Mouse (Mus musculus) common myeloid progenitor, adult 5-6 weeks (primary cell): Measurements from ENCODE around the gene Plcb1. TPM values are rescaled to one million over a fixed set of nuclear protein-coding genes. Genes with fewer than 3 reads are reported as not detected.

Source experiments
- ATAC-seq: replicated peaks from 2 replicates; pipeline ENCODE4 v1.8.0; 2016; ENCODE audit warnings: low read depth, mild to moderate bottlenecking, moderate TSS enrichment, inconsistent platforms; ENCODE audit not compliant: poor library complexity, severe bottlenecking
- total RNA-seq: library from RNA; stranded (forward); fragments of 200-1000, 187-1606 nt; gene quantifications from 2 replicates; pipeline ENCODE4 v1.2.3, GENCODE M21; 2017

Gene Plcb1
- total RNA-seq, 1 experiment from 2014 or later = 3.8 TPM

- no peak for ATAC-seq
Measured at GRCm38 (mm10) chr2:135153248-135153647, 367.4 kb downstream of the Plcb1 start.

DNA sequence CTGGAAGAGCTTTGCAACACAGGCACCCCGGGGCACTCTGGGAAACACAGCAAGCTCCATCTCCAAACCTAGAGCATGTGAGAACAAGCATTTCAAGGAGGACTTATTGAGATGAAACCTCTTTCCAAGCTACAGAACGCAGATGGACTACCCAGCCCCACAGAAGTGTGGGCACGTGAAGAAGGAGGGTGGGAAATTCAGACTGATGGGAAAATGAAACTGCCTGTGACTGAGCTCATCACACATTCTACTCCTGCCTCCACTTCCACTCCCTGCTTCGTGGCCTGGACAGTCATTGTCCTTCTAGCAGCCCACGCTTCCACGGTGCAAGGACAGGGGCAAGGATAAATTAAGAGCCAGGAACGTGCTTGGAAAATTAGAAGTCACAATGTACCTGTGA is 370.2 kb downstream of the Plcb1 start:
- ATAC-seq = no peak

DNA sequence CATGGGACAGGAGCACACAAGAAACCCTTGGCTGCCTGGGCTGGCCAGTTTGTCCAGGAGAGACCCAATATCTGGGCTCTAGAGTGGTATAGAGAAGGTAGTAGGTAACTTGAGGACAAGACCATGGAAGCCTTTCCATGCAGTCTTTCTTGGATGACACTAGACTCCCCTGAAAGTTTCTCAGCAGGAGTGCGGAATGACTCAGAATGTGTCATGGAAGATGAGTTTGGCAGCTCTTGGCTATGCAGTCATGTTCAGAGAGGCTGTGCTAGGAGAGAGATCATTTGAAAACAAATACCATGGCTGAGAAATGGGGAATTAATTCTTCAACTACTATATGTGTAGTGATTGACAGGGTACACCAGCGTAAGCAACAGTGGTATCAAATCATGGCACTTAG is 372.1 kb downstream of the Plcb1 start:
- ATAC-seq = no peak

DNA sequence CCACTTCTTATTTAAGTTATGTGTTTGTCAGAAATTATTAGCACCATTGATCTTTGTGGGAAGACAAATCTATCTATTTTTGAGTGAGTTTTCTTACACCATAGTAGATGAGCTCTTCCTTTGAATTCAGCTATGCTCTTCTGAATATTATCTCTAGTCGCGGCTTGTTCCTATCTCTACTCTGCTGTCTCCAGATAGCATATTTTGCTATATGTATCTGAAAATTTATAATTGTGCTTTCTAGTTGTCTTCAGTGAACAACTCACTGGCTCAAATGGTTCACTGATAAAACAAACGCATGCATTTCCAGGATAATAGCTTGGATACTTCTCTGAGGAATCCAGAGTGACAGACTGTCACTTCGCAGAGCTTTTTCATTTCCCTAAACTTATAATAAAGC is 375.8 kb downstream of the Plcb1 start:
- ATAC-seq = no peak

DNA sequence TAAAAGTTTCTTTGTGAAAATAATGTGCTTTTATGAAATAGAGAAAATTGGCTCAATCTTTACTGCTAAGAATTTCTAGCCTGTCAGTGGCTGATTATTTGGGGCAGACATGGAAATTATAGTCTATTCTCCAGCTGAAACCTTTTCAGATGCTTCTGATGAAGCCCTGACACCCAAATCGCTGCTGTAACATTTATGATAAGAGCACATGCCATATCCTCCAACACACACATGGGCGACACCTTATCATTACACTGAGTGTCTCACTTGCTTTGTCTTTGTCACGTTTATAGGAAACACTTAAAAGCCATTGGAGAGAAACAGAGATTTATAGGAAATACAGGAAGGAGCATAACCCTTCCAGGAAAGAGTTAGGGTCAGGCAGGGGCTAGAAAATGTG is 379.6 kb downstream of the Plcb1 start:
- ATAC-seq = no peak

DNA sequence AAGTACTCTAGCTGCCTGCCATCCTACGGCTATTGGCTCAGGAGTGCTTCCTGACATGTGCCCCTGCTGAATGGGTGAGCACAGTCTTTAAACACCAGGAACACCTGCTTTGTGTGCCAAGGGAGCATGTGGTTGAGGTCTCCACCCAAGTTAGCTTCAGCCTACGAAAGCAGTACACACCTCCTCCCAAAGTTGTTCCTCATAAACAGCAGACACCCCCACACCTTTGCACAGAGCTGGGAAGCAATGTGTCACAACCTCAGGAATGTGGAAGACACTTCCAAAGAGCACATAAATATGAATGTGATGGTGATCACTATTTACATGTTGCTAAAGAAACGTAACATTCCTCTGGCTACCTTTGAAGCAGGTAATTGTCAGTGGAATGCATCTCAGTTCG is 389.7 kb downstream of the Plcb1 start:
- ATAC-seq = no peak

DNA sequence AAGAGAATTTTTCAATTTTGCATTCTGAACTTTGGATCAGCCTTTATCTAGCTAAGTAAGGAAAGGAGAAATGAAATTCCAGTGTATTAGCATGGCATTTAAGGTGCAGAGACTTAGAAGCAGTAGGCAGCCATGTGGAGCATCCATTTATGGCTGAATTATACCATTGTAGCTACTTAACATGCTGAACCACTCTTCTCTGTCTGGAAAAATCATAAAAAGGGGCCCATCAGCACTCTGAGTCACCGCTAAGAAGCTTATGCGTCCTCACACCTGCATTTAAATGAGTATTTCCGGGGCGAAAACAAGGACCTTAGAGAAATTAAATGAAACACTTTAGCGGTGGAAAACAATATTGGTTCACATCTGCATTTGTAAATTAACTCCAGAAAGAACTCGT is 401.8 kb downstream of the Plcb1 start:
- ATAC-seq = no peak

- ATAC-seq = no peak
Measured at GRCm38 (mm10) chr2:135200830-135201229, 415.0 kb downstream of the Plcb1 start.

DNA sequence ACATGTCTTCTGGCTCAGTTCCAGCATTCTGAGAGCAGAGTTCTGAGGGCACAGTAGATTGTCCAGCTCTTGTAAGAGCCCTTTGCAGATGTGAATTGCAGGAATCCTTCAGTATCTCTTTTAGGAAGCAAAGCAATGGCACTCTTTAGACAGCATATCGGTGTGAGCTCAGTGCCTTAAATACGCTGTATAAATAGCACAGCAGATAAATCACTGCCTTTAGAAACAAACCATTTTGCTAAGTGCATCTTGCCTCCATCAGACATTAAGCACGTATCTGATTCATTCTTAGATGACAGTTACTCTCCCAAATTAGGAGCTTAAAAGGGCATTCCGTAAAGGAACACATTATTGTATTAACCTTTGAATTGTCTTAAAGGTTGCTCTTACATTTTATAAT is 416.5 kb downstream of the Plcb1 start:
- no peak for ATAC-seq

GRCm38 (mm10) chr2:135204141-135205120 is 418.6 kb downstream of the Plcb1 start:
- no peak for ATAC-seq

DNA sequence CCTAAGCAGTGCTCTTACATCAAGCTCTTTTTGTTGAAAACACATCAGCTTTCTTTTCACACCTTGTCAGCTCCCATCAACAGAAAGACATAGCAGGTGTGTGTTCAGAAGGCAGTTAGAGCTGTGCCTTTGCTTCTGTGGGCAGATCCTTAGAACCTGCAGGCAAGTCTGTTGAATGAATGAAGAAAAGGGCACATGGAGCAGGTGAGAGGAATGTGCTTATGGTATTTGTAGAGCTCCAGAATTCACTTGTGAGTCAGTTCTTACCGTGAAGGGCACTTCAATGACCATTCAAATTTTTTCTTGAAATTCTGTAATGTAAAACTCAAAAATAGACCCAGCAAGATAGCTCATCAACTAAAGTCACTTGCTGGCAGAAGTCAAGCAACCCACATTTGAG is 423.0 kb downstream of the Plcb1 start:
- no peak for ATAC-seq

GRCm38 (mm10) chr2:135214746-135215448 is 429.0 kb downstream of the Plcb1 start:
- ATAC-seq = no peak

- no peak for ATAC-seq
Measured at GRCm38 (mm10) chr2:135219406-135219805, 433.5 kb downstream of the Plcb1 start.

- no peak for ATAC-seq
Measured at GRCm38 (mm10) chr2:135225604-135226025, 439.7 kb downstream of the Plcb1 start.

DNA sequence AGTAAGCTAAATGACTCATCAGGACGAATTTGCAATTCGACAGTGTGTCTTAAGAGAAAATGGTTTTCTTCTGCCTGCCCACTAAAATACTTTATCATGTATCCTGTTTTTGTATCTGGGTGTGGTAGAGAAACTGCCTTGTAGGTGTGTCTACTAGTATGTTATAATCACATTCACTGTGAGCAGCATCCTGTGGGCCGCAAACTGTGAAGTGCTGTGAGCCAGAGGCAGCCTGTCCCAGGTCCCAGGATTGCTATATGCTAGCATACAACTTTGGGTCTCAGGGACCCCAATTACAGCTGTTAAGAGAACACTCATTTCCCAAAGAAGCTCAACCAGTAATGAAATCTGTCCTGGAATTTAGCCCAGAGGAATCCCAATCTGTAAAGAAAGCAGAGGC is 444.4 kb downstream of the Plcb1 start:
- no peak for ATAC-seq

GRCm38 (mm10) chr2:135242662-135243316 is 456.9 kb downstream of the Plcb1 start:
- ATAC-seq = no peak

DNA sequence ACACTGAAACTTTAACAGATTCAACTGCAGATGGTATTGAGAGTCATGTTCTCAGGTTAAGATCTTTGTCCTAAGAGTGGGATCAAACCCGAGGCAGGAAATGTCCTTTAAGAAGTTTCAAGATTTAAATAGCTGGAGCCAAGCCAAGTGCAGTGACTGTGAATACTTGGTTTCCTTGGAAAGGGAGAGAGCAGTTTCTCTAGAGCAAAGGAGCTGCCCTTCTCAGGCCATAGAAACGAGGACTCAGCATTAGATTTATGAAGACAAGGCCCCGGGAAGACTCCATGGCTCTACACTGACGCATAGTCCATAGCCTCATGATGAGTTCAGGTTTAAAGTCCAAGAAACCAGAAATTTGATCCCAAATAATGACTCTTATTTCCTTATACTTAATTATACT is 457.9 kb downstream of the Plcb1 start:
- ATAC-seq = no peak

DNA sequence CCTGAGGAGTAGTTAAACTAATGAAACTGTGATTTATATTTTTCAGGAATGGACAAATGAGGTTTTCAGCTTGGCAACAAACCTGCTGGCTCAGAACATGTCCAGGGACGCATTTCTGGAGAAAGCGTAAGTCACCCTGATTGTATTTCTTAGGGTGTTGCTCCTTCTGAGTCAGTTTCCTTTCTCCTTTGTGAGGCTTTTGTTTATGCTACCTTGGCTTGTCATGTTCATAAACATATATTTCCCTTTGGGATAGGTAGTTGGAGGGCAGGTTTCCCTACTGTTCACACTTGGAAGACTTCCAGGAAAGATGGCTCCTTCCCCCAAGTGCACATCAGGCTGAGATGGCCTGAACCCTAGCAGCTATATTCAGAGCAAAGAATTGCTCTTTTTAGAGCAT is 464.1 kb downstream of the Plcb1 start:
- no peak for ATAC-seq

GRCm38 (mm10) chr2:135251821-135252315 is 466.0 kb downstream of the Plcb1 start:
- 0 out of 2 replicates have a peak, but pooled peaks have one; percentile 42 for ATAC-seq

DNA sequence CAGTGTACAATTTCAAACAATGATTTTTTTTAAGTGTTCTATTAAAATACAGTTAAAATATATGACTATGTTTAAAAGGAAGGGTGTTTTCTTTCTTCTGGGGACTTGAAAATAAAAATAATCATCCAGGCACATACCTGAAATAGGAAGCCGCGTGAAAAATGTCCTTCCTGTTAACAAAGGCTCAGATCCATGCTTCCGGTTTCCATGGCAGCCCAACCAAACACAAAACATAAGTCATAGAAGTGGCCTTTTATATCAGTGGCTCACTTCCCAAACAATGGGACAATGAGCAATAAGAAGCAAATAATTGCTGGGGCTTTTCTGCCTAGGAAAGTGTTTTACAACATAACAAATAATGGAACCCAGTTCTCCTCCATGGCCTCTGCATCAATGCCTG is 473.3 kb downstream of the Plcb1 start:
- ATAC-seq = no peak

GRCm38 (mm10) chr2:135263943-135264342 is 478.1 kb downstream of the Plcb1 start:
- ATAC-seq = no peak
